Mouse (Mus musculus) liver, postnatal 0 days (tissue): ENCODE measurements around the gene N4bp2l1. TPM values are rescaled to one million over a fixed set of nuclear protein-coding genes. Genes with fewer than 3 reads are reported as not detected.

Experiments used
- ATAC-seq: fragments of 200-750 bp; cut with Nextera tagmentation; 2 replicates; pipeline ENCODE4 v1.8.0; 2017; ENCODE audit warnings: mild to moderate bottlenecking, moderate library complexity
- DNase-seq: peaks from one replicate; pipeline ENCODE4 v3.0.0-alpha.2; 2016
- H3K27ac ChIP-seq: fragments of 300-500 bp; sonication (generic); 2 replicates; pipeline ENCODE4 v1.5.1; 2014; ENCODE audit warnings: antibody characterized with exemption, moderate library complexity, mild to moderate bottlenecking, low read depth
- H3K27me3 ChIP-seq: fragments of 300-500 bp; sonication (generic); 2 replicates; pipeline ENCODE4 v1.6.1; 2014; ENCODE audit warnings: low read length, control low read depth, mixed read lengths; ENCODE audit not compliant: insufficient read depth
- H3K36me3 ChIP-seq: fragments of 300-500 bp; sonication (generic); replicated peaks from 2 replicates; pipeline ENCODE4 v1.6.1; 2014; ENCODE audit warnings: mild to moderate bottlenecking, control low read depth, low read length, moderate library complexity, mixed read lengths; ENCODE audit not compliant: insufficient read depth
- H3K4me1 ChIP-seq: fragments of 300-500 bp; sonication (generic); 2 replicates; pipeline ENCODE4 v1.6.1; 2014; ENCODE audit warnings: antibody characterized with exemption, mild to moderate bottlenecking, control low read depth; ENCODE audit not compliant: insufficient read depth
- H3K4me2 ChIP-seq: fragments of 300-500 bp; sonication (generic); 2 replicates; pipeline ENCODE4 v1.6.1; 2014; ENCODE audit warnings: low read depth, mild to moderate bottlenecking, low read length, moderate library complexity, mixed read lengths
- H3K4me3 ChIP-seq: fragments of 300-500 bp; sonication (generic); 2 replicates; pipeline ENCODE4 v1.5.1; 2014; ENCODE audit warnings: low read depth, low read length
- H3K9ac ChIP-seq: fragments of 300-500 bp; sonication (generic); replicated peaks from 2 replicates; pipeline ENCODE4 v1.6.1; 2014; ENCODE audit warnings: mild to moderate bottlenecking, moderate library complexity
- H3K9me3 ChIP-seq: fragments of 300-500 bp; sonication (generic); 2 replicates; pipeline ENCODE4 v1.6.1; 2016; ENCODE audit warnings: mild to moderate bottlenecking, control low read depth, low read length, mixed read lengths
- CTCF ChIP-seq: sonication (generic); IDR thresholded peaks from 2 replicates; pipeline ENCODE4 v1.5.1; 2016; ENCODE audit warnings: antibody characterized with exemption, low read depth
- EP300 ChIP-seq: IDR thresholded peaks from 2 replicates; pipeline ENCODE4 v1.6.1; 2016; ENCODE audit warnings: antibody characterized with exemption, low read depth, mild to moderate bottlenecking
- WGBS: fragments of 180-500 bp; shearing (Covaris S2); extraction: QIAGEN DNeasy Blood & Tissue Kit; methylation state at CpG from one replicate; pipeline ENCODE4 v1.1.7; 2014; ENCODE audit not compliant: insufficient replicate concordance; 5-methylcytosine and 5-hydroxymethylcytosine counted together
- polyA plus RNA-seq: library from polyadenylated mRNA; unstranded; fragments of >200 nt; fragmentation: Nextera tagmentation; extraction: Ambion mirVana; gene quantifications from 2 replicates; pipeline ENCODE4 v1.2.1, GENCODE M21; 2015

Gene N4bp2l1
- polyA plus RNA-seq, 1 experiment from 2014 or later, result 39.8 TPM

DNA sequence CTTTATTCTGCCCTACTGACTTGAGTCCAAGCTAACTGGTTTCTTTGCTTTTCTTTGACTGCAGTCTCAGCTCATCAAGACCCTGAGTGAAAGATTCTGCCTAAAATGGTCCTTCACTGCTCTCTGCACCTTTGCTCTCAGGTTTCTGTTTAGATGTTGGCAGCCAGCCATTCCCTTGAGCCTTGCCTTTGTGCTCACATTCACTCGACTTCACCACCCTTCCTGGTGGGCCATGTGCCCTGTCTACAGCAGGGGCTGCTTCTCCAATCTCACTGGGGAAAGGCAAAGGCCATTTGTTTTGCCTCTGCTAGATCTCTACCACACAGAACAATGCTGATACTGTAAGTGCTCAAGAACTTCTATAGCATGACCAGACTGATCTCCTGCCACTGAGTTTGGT lies 25.8 kb upstream of the N4bp2l1 start:
- DNase-seq (no peak), ATAC-seq (no peak)
- TF ChIP-seq CTCF, result no peak
- TF ChIP-seq EP300, result no peak

GRCm38 (mm10) chr5:150621592-150621991 lies 24.6 kb upstream of the N4bp2l1 start:
- no peaks in the 10 kb centered on the region for H3K27me3 ChIP-seq
- peaks cover 16% of the 10 kb centered on the region for H3K4me1 ChIP-seq
- no peak overlapping the region for H3K4me2 ChIP-seq
- no peak overlapping the region for H3K27ac ChIP-seq
- H3K36me3 ChIP-seq, result no peaks in the 10 kb centered on the region
- ATAC-seq (peak; percentile 35), DNase-seq (no peak)
- no peaks in the 10 kb centered on the region for H3K9me3 ChIP-seq
- H3K9ac ChIP-seq, result no peak overlapping the region
- TF ChIP-seq CTCF (no peak), EP300 (no peak)
- no peak overlapping the region for H3K4me3 ChIP-seq
- 47% methylated on average over 3 of the region's 3 CpGs for WGBS

More for the DNA sequence above, 25.8 kb upstream of the N4bp2l1 start:
- no peaks in the 10 kb centered on the region for H3K9me3 ChIP-seq
- 38% methylated on average over 1 of the region's 1 CpGs for WGBS
- H3K4me1 ChIP-seq, result peaks cover 16% of the 10 kb centered on the region
- H3K27ac ChIP-seq, result no peak overlapping the region
- H3K4me3 ChIP-seq, result no peak overlapping the region
- H3K4me2 ChIP-seq, result no peak overlapping the region
- H3K27me3 ChIP-seq, result no peaks in the 10 kb centered on the region
- no peaks in the 10 kb centered on the region for H3K36me3 ChIP-seq
- H3K9ac ChIP-seq, result no peak overlapping the region

DNA sequence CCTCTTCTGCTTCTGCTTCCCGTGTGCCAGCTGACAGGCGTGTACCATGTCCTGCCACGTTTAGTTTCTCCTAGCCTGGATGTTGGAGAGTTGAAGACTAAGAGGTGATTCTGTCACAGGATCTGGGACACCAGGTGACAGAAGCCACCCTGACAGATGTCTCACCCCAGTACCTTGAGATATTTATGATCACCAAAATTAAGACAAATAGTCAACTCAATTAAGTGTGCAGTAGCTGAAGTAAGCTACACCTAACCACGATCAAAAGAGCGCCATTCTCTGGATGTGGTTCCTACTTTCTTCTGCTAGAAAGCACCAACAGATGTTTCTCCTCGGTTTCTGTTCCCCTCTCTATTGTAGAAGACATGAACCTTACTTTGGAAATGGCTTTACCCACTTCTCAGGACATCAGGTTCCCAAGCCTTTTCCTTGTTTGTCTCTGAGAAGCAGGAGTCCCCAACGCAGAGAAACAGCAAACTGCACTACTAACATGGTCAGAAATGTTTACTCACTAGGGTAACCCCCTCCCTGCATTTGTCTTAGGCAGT lies 23.7 kb upstream of the N4bp2l1 start:
- Histone ChIP-seq H3K36me3 (no peaks in the 10 kb centered on the region), H3K4me1 (peaks cover 16% of the 10 kb centered on the region), H3K4me3 (no peak overlapping the region), H3K27ac (no peak overlapping the region), H3K4me2 (no peak overlapping the region), H3K9ac (no peak overlapping the region), H3K9me3 (no peaks in the 10 kb centered on the region), H3K27me3 (no peaks in the 10 kb centered on the region)
- ATAC-seq, result no peak
- 67% methylated on average over 7 of the region's 7 CpGs for WGBS
- TF ChIP-seq CTCF, result no peak
- TF ChIP-seq EP300, result no peak
- DNase-seq, result no peak

DNA sequence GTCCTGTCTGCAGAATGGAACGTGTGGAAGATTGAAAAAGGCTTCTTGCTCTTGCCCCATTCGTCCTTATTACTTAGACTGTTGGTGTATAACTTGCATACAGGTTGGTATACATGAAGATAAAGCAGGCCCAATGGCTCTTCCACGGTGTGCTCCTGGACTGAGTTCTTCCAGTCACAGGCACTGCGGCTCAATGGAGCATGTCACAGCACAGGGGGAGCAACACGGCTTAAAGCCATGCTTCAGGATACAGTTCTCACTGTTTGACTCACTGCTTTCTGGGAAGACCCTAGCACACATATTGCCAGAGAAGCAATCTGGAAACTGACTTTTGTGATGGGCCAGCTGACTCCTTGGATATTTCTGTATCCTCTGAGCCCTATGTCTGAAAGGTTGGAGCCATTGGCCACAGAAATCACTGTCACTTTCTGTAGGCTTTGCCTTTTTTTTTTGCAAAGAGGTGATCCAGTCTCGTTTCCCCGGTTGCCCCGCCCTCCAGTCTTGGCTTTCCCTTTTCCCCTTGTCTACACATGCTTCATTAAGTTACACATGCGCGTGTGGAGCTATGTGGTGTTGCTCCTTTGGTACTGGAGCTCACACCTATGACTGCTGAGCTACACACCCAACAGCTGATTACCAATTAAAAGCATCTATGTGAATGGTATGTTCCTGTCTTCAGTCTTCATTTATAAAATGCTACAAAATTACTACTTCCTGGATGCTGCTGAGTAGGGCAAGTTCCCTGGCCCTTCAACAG lies 21.8 kb upstream of the N4bp2l1 start:
- H3K9me3 ChIP-seq, result no peaks in the 10 kb centered on the region
- 85% methylated on average over 10 of the region's 10 CpGs for WGBS
- no peaks in the 10 kb centered on the region for H3K27me3 ChIP-seq
- H3K9ac ChIP-seq, result no peak overlapping the region
- no peak overlapping the region for H3K27ac ChIP-seq
- DNase-seq (no peak), ATAC-seq (no peak)
- no peak for TF ChIP-seq EP300
- no peak for TF ChIP-seq CTCF
- no peak overlapping the region for H3K4me2 ChIP-seq
- H3K4me1 ChIP-seq, result peaks cover 16% of the 10 kb centered on the region
- H3K36me3 ChIP-seq, result no peaks in the 10 kb centered on the region
- H3K4me3 ChIP-seq, result no peak overlapping the region

DNA sequence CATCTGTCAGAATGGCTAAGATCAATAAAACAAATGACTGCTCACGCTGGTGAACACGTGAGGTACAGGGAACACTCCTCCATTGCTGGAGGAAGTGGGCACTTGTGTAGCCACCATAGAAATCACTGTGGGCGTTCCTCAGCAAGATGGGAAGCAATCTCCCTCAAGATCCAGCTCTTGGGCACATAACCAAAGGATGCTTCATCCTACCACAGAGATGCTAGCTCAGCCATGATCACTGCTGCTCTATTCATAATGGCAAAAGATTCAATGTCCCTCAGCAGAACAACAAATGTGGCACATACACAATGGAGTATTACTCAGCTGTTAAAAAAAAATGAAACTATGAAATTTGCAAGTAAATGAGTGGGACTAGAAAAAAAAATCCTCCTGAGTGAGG lies 19.7 kb upstream of the N4bp2l1 start:
- Histone ChIP-seq H3K4me1 (peaks cover 7% of the 10 kb centered on the region), H3K36me3 (no peaks in the 10 kb centered on the region; the same call in 1 of the 2 replicates), H3K9me3 (no peaks in the 10 kb centered on the region), H3K27ac (no peak overlapping the region), H3K9ac (no peak overlapping the region), H3K4me2 (no peak overlapping the region), H3K27me3 (no peaks in the 10 kb centered on the region), H3K4me3 (no peak overlapping the region)
- TF ChIP-seq CTCF (no peak), EP300 (no peak)
- ATAC-seq (no peak), DNase-seq (no peak)
- WGBS, result 67% methylated on average over 3 of the region's 3 CpGs

DNA sequence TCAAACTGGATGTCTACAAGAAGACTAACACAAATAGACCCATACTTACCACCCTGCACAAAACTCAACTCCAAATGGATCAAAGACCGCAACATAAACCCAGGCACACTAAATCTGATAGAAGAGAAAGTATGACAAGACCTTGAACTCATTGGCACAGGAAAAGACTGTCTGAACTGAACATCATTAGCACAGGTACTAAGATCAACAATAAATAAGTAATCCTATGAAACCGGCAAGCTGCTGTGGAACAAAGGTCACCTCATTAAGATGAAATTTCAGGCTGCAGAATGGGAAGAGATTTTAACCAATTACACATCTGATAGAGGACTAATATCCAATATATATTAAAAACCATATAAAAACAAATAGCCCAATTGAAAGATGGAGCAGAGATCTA lies 19.2 kb upstream of the N4bp2l1 start:
- no peak overlapping the region for H3K4me3 ChIP-seq
- H3K9ac ChIP-seq, result no peak overlapping the region
- H3K4me1 ChIP-seq, result peaks cover 6% of the 10 kb centered on the region
- H3K4me2 ChIP-seq, result no peak overlapping the region
- TF ChIP-seq CTCF, result no peak
- no peak for TF ChIP-seq EP300
- ATAC-seq, result no peak
- DNase-seq, result no peak
- H3K27me3 ChIP-seq, result no peaks in the 10 kb centered on the region
- 85% methylated on average over 2 of the region's 2 CpGs for WGBS
- no peaks in the 10 kb centered on the region for H3K9me3 ChIP-seq
- H3K36me3 ChIP-seq, result no peaks in the 10 kb centered on the region; the same call in 1 of the 2 replicates
- no peak overlapping the region for H3K27ac ChIP-seq
